Mouse (Mus musculus) liver, embryonic 15.5 days (tissue): Measurements from ENCODE around the gene Slc37a3. TPM values are rescaled to one million over a fixed set of nuclear protein-coding genes. Genes with fewer than 3 reads are reported as not detected.

ENCODE experiments used
- ATAC-seq: fragments of 200-750 bp; cut with Nextera tagmentation; 2 replicates; pipeline ENCODE4 v1.8.0; 2017; ENCODE audit warnings: moderate number of reproducible peaks, mild to moderate bottlenecking, moderate library complexity; ENCODE audit not compliant: insufficient read depth
- H3K27ac ChIP-seq: fragments of 300-500 bp; sonication (generic); replicated peaks from 2 replicates; pipeline ENCODE4 v1.5.1; 2015; ENCODE audit warnings: mild to moderate bottlenecking, inconsistent platforms
- H3K27me3 ChIP-seq: fragments of 300-500 bp; sonication (generic); 2 replicates; pipeline ENCODE4 v1.6.1; 2015; ENCODE audit warnings: mild to moderate bottlenecking, inconsistent platforms
- H3K36me3 ChIP-seq: fragments of 300-500 bp; sonication (generic); replicated peaks from 2 replicates; pipeline ENCODE4 v1.6.1; 2015; ENCODE audit warnings: moderate library complexity, mild to moderate bottlenecking, inconsistent platforms
- H3K4me1 ChIP-seq: fragments of 300-500 bp; sonication (generic); replicated peaks from 2 replicates; pipeline ENCODE4 v1.6.1; 2015; ENCODE audit warnings: inconsistent platforms
- H3K4me2 ChIP-seq: fragments of 300-500 bp; sonication (generic); 2 replicates; pipeline ENCODE4 v1.6.1; 2015; ENCODE audit warnings: moderate library complexity, mild to moderate bottlenecking, inconsistent platforms
- H3K4me3 ChIP-seq: fragments of 300-500 bp; sonication (generic); replicated peaks from 2 replicates; pipeline ENCODE4 v1.5.1; 2015; ENCODE audit warnings: mild to moderate bottlenecking, inconsistent platforms
- H3K9ac ChIP-seq: fragments of 300-500 bp; sonication (generic); 2 replicates; pipeline ENCODE4 v1.6.1; 2015; ENCODE audit warnings: moderate library complexity, mild to moderate bottlenecking, inconsistent platforms
- H3K9me3 ChIP-seq: fragments of 300-500 bp; sonication (generic); replicated peaks from 2 replicates; pipeline ENCODE4 v1.6.1; 2016; ENCODE audit warnings: inconsistent platforms
- WGBS: fragments of 180-500 bp; shearing (Covaris S2); methylation state at CpG from one replicate; pipeline ENCODE4 v1.1.7; 2015; ENCODE audit warnings: mixed read lengths; ENCODE audit not compliant: insufficient replicate concordance; 5-methylcytosine and 5-hydroxymethylcytosine counted together
- polyA plus RNA-seq: library from polyadenylated mRNA; unstranded; fragments of >200 nt; fragmentation: Nextera tagmentation; extraction: Ambion mirVana; gene quantifications from 2 replicates; pipeline ENCODE4 v1.2.1, GENCODE M21; 2015

Gene Slc37a3
- polyA plus RNA-seq, 1 experiment from 2014 or later = 9.3 TPM

DNA sequence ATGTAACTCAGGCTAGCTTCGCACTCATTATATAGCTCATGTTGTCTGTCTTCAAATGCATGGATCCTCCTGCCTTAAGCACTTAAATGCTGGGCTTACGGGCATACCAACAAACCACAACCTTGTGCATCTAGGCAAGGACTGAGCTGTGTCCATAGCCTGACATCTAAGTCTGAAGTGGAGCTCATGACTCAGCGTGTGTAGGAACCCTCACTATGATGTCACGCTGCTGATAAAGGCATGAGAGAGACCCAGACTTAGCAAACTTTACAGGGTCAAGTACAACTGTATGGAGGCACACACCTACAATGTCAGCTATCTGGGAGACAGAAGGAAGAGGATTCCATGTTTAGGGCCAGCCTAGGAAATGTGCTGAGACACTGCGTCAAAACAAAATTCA is 29.0 kb upstream of the Slc37a3 start:
- no peak for ATAC-seq
- H3K27me3 ChIP-seq = no peaks in the 10 kb centered on the region
- H3K9ac ChIP-seq = no peak overlapping the region
- no peak overlapping the region for H3K4me3 ChIP-seq
- H3K36me3 ChIP-seq = peaks cover 92% of the 10 kb centered on the region
- H3K27ac ChIP-seq = no peak overlapping the region
- no peaks in the 10 kb centered on the region for H3K4me1 ChIP-seq
- no peaks in the 10 kb centered on the region for H3K9me3 ChIP-seq
- H3K4me2 ChIP-seq = no peak overlapping the region
- 71% methylated on average over 5 of the region's 5 CpGs for WGBS

DNA sequence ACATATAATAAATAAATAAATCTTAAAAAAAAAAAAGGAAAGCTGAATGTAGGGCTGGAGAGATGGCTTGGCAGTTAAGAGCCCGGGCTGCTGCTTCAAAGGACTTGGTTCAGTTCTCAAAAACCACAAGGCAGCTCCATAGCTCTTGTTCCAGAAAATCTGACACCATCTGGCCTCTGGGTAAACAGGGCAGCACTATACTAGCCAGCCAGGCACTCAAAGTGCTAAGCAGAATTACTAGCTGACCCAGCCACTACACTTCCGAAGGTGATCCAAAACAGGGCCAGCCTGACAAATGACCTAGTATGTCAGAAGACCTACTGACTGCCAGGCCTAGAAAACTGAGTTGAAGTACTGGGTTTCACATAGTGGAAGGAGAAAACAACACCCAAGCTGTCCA is 25.7 kb upstream of the Slc37a3 start:
- Histone ChIP-seq H3K9me3 (no peaks in the 10 kb centered on the region), H3K4me2 (no peak overlapping the region), H3K27me3 (no peaks in the 10 kb centered on the region), H3K9ac (no peak overlapping the region), H3K27ac (no peak overlapping the region), H3K36me3 (peaks cover 96% of the 10 kb centered on the region), H3K4me3 (no peak overlapping the region), H3K4me1 (no peaks in the 10 kb centered on the region)
- WGBS = 81% methylated on average over 2 of the region's 2 CpGs
- ATAC-seq = no peak

DNA sequence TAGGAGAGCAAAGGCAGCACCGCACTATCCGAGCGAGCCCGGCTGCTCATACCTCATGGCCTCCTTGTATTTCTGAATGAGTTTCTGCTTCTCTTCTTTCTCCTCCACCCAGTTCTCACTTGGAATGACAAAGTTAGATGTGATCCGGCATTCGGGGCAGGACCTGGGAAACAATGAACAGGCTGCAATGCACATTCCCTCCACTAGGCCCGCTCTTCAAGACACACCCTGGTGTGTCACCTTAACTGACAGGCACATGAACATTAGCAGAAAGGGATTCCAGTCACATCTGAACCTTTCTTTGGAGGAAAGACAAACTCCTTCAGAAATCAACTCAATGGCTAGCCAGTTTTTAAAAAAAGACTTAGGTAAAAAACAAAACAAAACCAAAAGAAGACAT is 22.9 kb upstream of the Slc37a3 start:
- Histone ChIP-seq H3K4me1 (no peaks in the 10 kb centered on the region), H3K36me3 (peaks cover 95% of the 10 kb centered on the region), H3K4me2 (no peak overlapping the region), H3K27me3 (no peaks in the 10 kb centered on the region), H3K9ac (no peak overlapping the region), H3K27ac (no peak overlapping the region), H3K4me3 (no peak overlapping the region), H3K9me3 (no peaks in the 10 kb centered on the region)
- no peak for ATAC-seq
- WGBS = 84% methylated on average over 7 of the region's 7 CpGs

DNA sequence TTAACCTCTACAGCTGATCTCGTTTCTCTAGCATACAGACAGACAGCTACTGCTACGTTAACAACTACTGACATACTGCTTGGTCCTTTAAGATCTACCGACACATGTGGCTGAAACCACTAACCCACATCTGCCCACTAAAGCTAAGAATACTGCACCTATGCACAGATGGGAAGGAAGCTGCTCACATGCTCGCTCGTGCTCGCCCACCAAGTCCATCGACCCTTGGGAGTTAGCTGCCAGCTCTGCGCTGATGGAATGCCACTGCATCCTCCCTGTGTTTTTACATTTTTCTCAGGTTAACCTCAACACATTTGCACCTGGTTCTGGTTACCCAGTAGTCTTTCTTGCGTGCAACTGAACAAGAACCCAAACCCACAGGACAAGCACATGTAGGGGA is 20.9 kb upstream of the Slc37a3 start:
- Histone ChIP-seq H3K9me3 (no peaks in the 10 kb centered on the region), H3K27ac (no peak overlapping the region), H3K4me1 (no peaks in the 10 kb centered on the region), H3K9ac (no peak overlapping the region), H3K27me3 (no peaks in the 10 kb centered on the region), H3K4me2 (no peak overlapping the region), H3K36me3 (peaks cover 82% of the 10 kb centered on the region), H3K4me3 (no peak overlapping the region)
- ATAC-seq = no peak
- 70% methylated on average over 9 of the region's 9 CpGs for WGBS

DNA sequence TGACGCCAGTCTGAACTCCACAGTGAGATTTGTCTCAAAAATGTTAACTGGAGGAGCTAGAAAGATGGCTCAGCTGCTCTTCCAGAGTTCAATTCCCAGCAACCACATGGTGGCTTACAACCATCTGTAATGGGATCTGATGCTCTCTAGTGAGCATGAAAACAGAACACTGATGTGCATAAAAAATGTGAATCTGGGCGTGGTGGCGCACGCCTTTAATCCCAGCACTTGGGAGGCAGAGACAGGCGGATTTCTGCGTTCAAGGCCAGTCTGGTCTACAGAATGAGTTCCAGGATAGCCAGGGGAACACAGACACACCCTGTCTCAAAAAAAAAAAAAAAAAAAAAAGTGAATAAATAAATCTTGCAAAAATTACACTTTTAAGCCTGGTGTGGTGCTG is 19.6 kb upstream of the Slc37a3 start:
- Histone ChIP-seq H3K27ac (no peak overlapping the region), H3K36me3 (peaks cover 69% of the 10 kb centered on the region), H3K4me2 (no peak overlapping the region), H3K9ac (no peak overlapping the region), H3K4me3 (no peak overlapping the region), H3K9me3 (no peaks in the 10 kb centered on the region), H3K27me3 (no peaks in the 10 kb centered on the region), H3K4me1 (no peaks in the 10 kb centered on the region)
- ATAC-seq = no peak
- WGBS = 84% methylated on average over 6 of the region's 6 CpGs

DNA sequence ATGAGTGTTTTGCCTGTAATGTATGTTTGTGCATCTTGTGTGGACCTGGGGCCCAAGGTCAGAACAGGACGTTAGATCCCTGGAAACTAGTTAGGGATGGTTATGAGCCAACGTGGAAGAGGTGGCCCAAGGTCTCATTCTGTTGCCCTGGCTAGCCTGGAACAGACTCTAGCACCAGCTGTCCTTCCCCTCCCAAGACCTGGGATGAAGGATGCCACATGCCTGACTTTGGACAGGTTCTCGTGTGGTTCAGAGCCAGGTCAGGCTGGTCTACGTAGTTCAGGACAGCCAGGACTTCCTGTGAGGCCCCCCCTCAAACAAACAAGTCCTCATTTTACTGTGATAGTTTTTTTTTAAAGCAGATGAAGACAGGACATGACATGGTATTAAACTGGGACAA is 18.4 kb upstream of the Slc37a3 start:
- Histone ChIP-seq H3K27me3 (no peaks in the 10 kb centered on the region), H3K4me3 (no peak overlapping the region), H3K9ac (no peak overlapping the region), H3K9me3 (no peaks in the 10 kb centered on the region), H3K27ac (no peak overlapping the region), H3K4me1 (no peaks in the 10 kb centered on the region), H3K4me2 (no peak overlapping the region), H3K36me3 (peaks cover 58% of the 10 kb centered on the region)
- 75% methylated on average over 4 of the region's 4 CpGs for WGBS
- no peak for ATAC-seq

DNA sequence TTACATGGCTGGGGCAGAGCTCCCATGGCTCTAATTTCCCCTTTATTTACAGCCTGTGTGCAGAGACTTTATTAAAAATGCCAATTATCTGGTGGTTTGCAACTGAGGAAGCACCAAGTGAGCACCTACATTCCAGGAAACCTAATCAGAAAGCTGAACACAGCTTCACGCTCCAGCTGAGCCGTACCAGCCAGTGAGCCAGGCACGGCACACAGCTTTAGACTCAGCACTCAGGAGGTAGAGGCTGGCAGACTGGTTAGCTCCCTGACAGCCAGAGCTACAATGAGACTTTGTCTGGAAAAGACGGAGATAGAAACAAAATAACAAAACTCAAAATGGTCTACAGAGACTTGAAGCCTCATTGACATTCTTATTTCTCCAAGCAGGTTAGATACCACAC is 18.0 kb upstream of the Slc37a3 start:
- Histone ChIP-seq H3K9ac (no peak overlapping the region), H3K36me3 (peaks cover 55% of the 10 kb centered on the region), H3K4me2 (no peak overlapping the region), H3K4me1 (no peaks in the 10 kb centered on the region), H3K9me3 (no peaks in the 10 kb centered on the region), H3K27me3 (no peaks in the 10 kb centered on the region), H3K27ac (no peak overlapping the region), H3K4me3 (no peak overlapping the region)
- no peak for ATAC-seq
- 87% methylated on average over 4 of the region's 4 CpGs for WGBS

DNA sequence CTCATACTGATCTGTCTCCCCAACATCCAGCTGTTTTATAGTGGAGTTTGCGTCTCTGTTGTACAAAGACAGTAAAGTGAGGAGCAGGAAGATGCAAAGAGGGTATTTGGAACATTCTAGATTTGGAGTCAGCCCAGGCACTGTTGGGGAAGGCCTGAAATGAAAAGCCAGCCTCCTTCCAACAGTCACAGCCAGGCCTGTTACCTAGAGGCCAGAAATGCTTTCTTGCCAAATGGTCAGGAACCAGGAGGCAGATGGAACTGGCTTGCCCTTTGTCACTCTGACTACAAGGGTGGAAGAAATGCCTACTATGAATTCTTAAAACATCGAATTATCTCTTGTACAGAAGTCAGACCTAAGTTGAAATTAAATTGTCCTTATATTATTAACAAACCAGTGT is 12.5 kb upstream of the Slc37a3 start:
- 76% methylated on average over 2 of the region's 2 CpGs for WGBS
- no peak overlapping the region for H3K9ac ChIP-seq
- no peak overlapping the region for H3K27ac ChIP-seq
- no peak for ATAC-seq
- no peaks in the 10 kb centered on the region for H3K4me1 ChIP-seq
- peaks cover 18% of the 10 kb centered on the region; the same call in 1 of the 2 replicates for H3K27me3 ChIP-seq
- H3K4me2 ChIP-seq = no peak overlapping the region
- peaks cover 5% of the 10 kb centered on the region for H3K36me3 ChIP-seq
- H3K4me3 ChIP-seq = no peak overlapping the region
- H3K9me3 ChIP-seq = no peaks in the 10 kb centered on the region

DNA sequence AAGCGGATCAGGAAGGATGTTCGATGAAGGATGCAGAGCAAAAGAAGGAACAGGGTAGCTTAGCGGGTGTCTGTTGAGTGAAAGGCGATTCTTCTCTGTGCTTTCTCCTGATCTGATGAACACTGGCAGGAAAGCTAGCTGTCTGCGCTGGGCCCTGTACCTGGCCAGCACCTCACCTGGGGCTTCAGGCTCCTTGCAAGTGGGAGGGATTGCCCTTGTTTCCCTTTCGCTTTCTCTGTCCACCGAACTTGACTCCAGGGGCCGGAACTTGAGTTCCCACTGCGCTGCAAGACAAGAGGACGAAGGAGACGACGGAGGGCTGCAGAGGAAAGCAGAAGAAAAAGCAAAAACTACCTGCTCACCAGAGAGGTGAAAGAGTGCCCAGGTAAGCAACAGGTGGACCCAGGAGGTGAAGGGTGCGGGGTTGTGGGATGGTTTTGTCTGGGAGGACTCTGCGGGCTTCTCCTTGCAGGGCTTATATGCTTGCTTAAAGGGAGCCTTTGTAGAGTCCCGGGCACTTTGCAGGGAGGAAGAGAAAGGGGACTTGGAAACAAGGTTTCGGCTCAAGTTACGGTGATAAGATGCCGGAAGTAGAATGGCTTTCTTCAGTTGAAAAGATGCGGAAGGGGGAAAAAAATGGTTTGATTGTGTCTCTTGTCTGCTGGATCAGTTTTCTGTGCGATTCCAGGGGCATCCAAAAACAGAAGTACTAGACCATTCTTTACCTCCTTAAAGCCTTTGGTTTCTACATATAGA is 3.8 kb upstream of the Slc37a3 start, which contains the start of gene Rab19:
TSS of gene Rab19 (plus strand) at position 51 of the 756 bp plus-strand sequence.
- ATAC-seq = no peak
- Histone ChIP-seq H3K27me3 (peaks cover 76% of the 10 kb centered on the region), H3K9me3 (no peaks in the 10 kb centered on the region), H3K27ac (no peak within 1 kb of the TSS), H3K4me2 (peak within 1 kb of the TSS; percentile 58), H3K36me3 (no peaks in the 10 kb centered on the region), H3K9ac (no peak within 1 kb of the TSS), H3K4me1 (peaks cover 16% of the 10 kb centered on the region), H3K4me3 (peak within 1 kb of the TSS; percentile 43)
- 3% methylated on average over 20 of the region's 20 CpGs for WGBS

DNA sequence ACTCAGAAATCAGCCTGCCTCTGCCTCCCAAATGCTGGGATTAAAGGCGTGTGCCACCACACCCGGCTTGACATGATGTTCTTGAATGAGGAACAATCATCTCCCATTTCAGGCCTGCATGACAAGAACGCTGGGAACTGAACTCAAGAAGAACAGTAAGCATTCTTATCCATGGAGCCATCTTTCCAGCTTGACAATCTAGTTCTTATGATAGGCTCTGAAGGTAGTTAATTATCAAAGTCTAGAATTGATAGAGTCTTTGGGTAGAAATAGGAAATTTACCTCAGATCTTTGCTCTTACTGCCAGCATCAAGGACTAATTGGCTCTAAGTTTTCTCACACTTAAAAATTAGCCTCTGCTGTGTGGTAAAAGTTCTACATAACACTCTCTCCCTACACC is 2.8 kb upstream of the Slc37a3 start:
- Histone ChIP-seq H3K9me3 (no peaks in the 10 kb centered on the region), H3K9ac (no peak overlapping the region), H3K36me3 (no peaks in the 10 kb centered on the region), H3K4me3 (no peak overlapping the region), H3K27ac (no peak overlapping the region), H3K4me2 (no peak overlapping the region), H3K27me3 (peaks cover 79% of the 10 kb centered on the region), H3K4me1 (peaks cover 23% of the 10 kb centered on the region)
- ATAC-seq = no peak
- 55% methylated on average over 3 of the region's 3 CpGs for WGBS

DNA sequence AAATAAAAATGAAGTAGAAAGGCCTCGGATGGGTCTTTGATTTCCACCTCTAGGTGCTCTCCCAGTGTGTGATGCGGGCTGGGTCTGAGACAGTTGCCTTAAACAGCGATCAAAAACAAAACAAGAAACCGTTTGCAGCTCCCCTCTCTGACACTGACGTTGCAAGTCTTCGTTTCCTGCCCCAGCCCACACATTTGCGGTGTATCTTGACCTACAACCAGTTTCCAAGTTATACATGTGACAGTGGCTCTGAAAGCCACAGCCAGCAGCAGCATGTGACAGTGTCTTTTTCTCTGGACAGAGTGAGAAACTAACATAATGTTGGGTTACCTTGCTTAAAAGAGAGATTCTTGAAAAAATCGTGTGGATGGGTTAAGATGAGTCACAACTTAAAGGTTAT is 2.3 kb upstream of the Slc37a3 start:
- H3K36me3 ChIP-seq = no peaks in the 10 kb centered on the region
- H3K27me3 ChIP-seq = peaks cover 76% of the 10 kb centered on the region
- 25% methylated on average over 8 of the region's 8 CpGs for WGBS
- no peak overlapping the region for H3K4me3 ChIP-seq
- H3K4me1 ChIP-seq = peaks cover 23% of the 10 kb centered on the region
- no peak overlapping the region for H3K27ac ChIP-seq
- ATAC-seq = no peak
- H3K9me3 ChIP-seq = no peaks in the 10 kb centered on the region
- no peak overlapping the region for H3K9ac ChIP-seq
- peak overlapping the region; percentile 10; the same call in 1 of the 2 replicates for H3K4me2 ChIP-seq

DNA sequence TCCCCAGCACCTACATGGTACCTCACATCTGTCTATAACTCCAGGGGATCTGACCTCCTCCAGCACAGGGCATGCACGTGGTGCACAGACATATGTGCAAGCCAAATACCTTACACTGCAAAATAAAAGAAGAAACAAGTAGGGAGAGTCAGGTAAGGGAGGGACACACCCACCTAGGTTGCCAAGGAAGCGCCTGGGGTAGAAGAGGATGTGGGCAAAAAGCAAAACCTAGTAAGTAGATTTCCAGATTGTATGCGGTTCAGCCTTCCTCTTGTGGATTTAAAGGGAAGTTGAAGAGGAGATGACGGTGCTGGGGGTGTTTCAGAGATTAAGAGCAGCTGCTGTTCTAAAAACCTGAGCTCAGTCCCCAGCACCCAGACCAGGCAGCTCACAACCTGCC is 1.7 kb upstream of the Slc37a3 start:
- H3K27ac ChIP-seq = no peak overlapping the region
- H3K27me3 ChIP-seq = peaks cover 78% of the 10 kb centered on the region
- H3K4me3 ChIP-seq = no peak overlapping the region
- 0 out of 2 replicates have a peak overlapping the region, but pooled peaks have one; percentile 10 for H3K4me2 ChIP-seq
- H3K9ac ChIP-seq = no peak overlapping the region
- no peaks in the 10 kb centered on the region for H3K36me3 ChIP-seq
- no peaks in the 10 kb centered on the region for H3K9me3 ChIP-seq
- 8% methylated on average over 4 of the region's 4 CpGs for WGBS
- H3K4me1 ChIP-seq = peaks cover 27% of the 10 kb centered on the region
- ATAC-seq = no peak
